Mouse (Mus musculus): ENCODE results near the gene Gm9573. TPM values are rescaled to one million over a fixed set of nuclear protein-coding genes. Genes with fewer than 3 reads are reported as not detected.

Gene Gm9573
- not detected in 2 replicates for polyA plus RNA-seq (2016; fragmentation: Nextera tagmentation; extraction: Ambion mirVana)

DNA sequence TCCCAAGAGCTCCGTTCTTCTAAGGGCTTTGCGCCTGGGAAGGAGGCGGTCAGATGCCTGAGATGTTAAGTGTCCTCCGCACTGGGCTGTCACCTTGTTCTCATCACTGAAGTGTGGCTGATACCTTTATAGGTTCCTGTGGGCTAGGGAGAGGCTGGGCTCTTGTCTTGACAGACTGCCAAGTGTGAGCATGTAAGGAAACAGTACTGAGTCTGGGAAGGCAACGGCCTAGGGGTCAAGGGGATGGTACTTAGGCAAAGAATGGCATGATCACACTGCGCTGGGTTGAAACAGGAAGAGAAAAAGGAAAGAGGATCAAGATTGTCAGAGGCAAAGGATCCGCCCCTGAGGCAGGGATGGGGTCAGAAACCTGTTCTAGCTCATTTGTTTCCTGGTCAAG, at the start of gene Gm9573:
Gene Gm9573 (minus strand): TSS at position 101 of the 400 bp plus-strand sequence.
- Histone ChIP-seq H3K36me3 (no peaks in the 10 kb centered on the region), H3K27ac (no peak within 1 kb of the TSS), H3K4me2 (replicated peaks) (no peak within 1 kb of the TSS), H3K4me3 (no peak within 1 kb of the TSS), H3K9me3 (no peaks in the 10 kb centered on the region), H3K4me1 (no peaks in the 10 kb centered on the region), H3K9ac (no peak within 1 kb of the TSS), H3K27me3 (replicated peaks) (no peaks in the 10 kb centered on the region)
- no peak for ATAC-seq (ENCODE audit: low FRiP score, low read depth)
- 89% methylated on average over 7 of the region's 7 CpGs for WGBS

DNA sequence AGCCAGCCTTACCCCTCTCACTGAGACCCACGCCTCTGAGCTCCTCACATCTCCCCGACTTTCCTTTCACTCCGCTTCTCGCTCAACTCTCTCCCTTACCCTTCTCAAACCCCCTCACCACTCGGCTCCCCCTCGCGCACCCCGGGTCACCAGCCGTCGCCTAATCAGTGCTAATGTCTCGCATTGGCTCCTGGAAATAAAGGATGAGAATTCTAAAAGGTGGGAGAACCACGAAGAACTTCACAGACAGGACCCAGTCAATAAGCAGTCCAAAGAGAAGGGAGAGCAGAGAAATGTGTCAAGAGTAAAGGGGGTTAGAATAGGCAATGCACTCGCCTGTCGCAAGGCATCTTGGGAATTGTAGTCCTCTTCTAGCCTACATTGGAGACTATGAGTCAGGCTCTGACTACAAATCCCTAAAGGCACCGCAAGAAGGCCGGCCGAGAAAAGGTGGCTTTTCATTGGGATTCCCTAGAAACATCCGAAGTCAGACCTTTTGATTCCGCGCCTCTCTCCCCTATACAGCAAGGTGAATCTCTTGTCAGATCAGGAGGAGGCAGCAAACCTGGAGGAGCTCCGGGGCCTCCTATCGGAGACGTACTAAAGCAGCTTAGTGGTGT, 47.1 kb upstream of the Gm9573 start, which contains the start of gene Gtf2h4:
Gene Gtf2h4 (minus strand): TSS at position 324 of the 620 bp plus-strand sequence.
- H3K27ac ChIP-seq: no peak within 1 kb of the TSS
- H3K4me2 ChIP-seq (replicated peaks): peak within 1 kb of the TSS; percentile 83
- peaks cover 6% of the 10 kb centered on the region; the same call in 1 of the 2 replicates for H3K4me1 ChIP-seq
- WGBS: 2% methylated on average over 23 of the region's 23 CpGs
- H3K9ac ChIP-seq: peak within 1 kb of the TSS; percentile 76
- H3K9me3 ChIP-seq: no peaks in the 10 kb centered on the region
- H3K36me3 ChIP-seq: peaks cover 10% of the 10 kb centered on the region
- ATAC-seq (ENCODE audit: low FRiP score, low read depth): peak; percentile 94
- no peaks in the 10 kb centered on the region for H3K27me3 ChIP-seq (replicated peaks)
- peak within 1 kb of the TSS; percentile 65 for H3K4me3 ChIP-seq

DNA sequence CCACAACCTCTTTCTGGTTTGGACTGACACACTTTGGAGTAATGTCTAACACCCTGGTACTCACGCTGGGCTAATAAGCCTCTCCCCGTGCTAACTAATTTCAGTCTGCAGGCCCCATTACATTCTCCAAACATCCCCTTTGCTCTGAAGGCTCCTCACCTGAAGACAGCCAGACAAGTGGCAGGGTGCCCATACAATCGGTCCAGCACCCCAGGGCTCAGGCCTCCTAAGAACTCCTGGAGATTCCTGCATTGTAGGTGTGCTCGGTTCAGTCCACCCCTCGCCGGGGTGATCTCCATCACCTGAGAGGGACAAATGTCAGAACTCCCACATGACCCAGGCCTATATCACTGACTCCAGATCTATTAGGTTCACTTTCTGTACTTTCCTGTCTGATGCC, 46.1 kb upstream of the Gm9573 start:
- 88% methylated on average over 6 of the region's 6 CpGs for WGBS
- Histone ChIP-seq H3K27me3 (replicated peaks) (no peaks in the 10 kb centered on the region), H3K27ac (no peak overlapping the region), H3K4me1 (peaks cover 12% of the 10 kb centered on the region), H3K9me3 (no peaks in the 10 kb centered on the region), H3K9ac (no peak overlapping the region), H3K4me2 (replicated peaks) (peak overlapping the region; percentile 83), H3K4me3 (0 out of 2 replicates have a peak overlapping the region, but pooled peaks have one; percentile 65), H3K36me3 (peaks cover 10% of the 10 kb centered on the region)
- no peak for ATAC-seq (ENCODE audit: low FRiP score, low read depth)

DNA sequence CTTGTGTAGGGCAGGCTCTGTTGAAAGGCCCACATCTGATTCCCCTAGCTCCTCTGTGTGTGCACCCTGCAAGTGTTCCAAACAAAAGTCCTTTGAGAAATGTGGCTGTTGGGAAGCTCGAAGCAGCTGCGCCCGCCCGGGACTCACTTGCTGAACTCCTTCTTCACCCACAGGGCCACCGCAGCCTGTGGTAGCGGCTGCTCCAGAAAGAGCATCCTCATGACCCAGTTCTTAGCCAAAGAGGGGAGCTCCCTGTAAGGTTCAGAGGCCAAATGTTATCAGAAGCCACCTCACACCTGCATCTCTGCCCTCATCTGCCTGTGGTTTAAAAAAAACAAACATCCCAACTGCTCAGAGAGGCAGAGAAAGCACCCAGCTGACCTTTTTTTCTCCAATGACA, 45.4 kb upstream of the Gm9573 start:
- no peak overlapping the region for H3K9ac ChIP-seq
- no peaks in the 10 kb centered on the region for H3K27me3 ChIP-seq (replicated peaks)
- WGBS: 91% methylated on average over 6 of the region's 6 CpGs
- no peak overlapping the region for H3K4me2 ChIP-seq (replicated peaks)
- no peak for ATAC-seq (ENCODE audit: low FRiP score, low read depth)
- H3K36me3 ChIP-seq: peaks cover 10% of the 10 kb centered on the region
- no peak overlapping the region for H3K27ac ChIP-seq
- no peaks in the 10 kb centered on the region for H3K9me3 ChIP-seq
- no peak overlapping the region for H3K4me3 ChIP-seq
- peaks cover 13% of the 10 kb centered on the region for H3K4me1 ChIP-seq

DNA sequence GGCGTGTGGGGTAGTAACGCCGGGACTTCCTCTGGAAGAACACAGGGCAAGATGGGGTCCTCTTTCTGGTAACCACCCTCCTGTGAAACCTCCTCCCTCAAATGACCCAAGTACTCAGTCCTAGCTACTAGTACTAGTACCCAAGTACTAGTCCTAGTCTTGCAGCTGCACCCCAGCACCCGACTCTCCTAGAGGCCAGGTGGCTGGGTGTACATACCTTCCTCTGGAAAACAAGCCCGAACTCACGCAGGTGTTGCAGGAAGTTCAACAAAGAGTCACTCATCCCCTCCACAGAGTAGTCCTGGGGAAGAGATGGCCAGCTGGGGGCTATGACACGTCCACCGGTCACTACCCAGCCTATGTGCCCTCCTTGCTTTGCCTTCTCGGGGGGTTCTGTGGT, 43.3 kb upstream of the Gm9573 start:
- Histone ChIP-seq H3K9me3 (no peaks in the 10 kb centered on the region), H3K4me3 (no peak overlapping the region), H3K4me1 (peaks cover 26% of the 10 kb centered on the region), H3K36me3 (peaks cover 10% of the 10 kb centered on the region), H3K27me3 (replicated peaks) (no peaks in the 10 kb centered on the region), H3K4me2 (replicated peaks) (no peak overlapping the region), H3K9ac (no peak overlapping the region), H3K27ac (no peak overlapping the region)
- WGBS: 91% methylated on average over 9 of the region's 9 CpGs
- ATAC-seq (ENCODE audit: low FRiP score, low read depth): no peak

DNA sequence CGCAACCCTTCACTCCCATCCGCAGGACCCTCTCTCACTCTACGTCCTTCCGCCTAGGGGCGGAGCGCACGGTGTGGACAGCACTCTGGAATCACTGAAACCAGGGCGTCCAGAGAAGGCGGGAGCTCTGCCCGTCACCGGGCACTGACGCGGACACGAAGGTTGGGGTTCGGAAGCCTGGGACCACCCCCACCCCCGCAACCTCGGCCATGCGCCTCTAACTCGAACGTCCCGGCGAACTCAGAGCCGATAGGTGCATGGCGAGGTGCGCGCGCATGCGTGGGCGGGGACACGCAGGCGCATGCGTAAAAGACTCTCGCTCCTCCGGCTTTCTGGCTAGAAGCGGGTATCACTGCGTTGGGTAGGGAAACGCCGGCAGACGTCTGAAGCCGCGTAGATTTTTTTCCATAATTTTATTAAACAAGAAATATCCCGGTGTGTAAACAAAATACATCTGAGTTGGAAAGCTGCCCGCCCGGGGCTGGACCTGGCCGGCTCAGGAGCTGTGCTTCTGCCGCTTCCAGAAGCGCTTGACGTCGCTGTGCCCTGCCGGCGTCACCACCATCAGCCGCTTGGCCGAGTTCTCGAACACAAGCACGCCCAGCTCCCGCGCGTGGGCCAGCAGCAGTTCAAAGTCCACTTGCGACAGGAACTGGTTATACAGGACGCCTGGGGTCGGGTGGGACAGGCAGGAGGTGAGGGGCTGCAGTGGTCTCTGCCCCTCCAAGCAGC, 41.1 kb upstream of the Gm9573 start, which contains the start of gene Vars2:
Gene Vars2 (minus strand): TSS at position 259 of the 732 bp plus-strand sequence.
- H3K4me2 ChIP-seq (replicated peaks): peak within 1 kb of the TSS; percentile 89
- ATAC-seq (ENCODE audit: low FRiP score, low read depth): peak; percentile 89

DNA sequence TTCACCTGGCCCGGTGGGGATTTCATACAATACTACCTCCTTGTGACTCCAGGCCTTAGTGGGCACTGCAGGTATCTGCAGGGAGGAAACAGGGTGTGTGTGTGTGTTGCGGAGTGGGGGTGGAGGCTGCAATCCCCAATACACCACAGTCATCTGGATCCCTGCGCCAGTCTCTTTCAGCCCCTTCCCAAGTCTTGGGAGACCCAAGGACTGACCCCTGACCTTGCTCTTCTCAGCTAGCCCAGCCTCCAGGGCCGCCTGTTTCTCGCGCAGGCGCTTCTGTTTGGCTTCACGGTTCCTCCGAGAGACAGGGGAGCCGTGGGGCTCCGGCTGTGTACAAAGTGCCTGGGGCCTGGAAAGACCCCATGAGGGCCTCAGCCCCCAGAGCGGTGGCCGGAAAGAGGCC, 40.4 kb upstream of the Gm9573 start:
- Histone ChIP-seq H3K9me3 (no peaks in the 10 kb centered on the region), H3K4me1 (peaks cover 20% of the 10 kb centered on the region), H3K27me3 (replicated peaks) (no peaks in the 10 kb centered on the region), H3K4me2 (replicated peaks) (peak overlapping the region; percentile 89), H3K9ac (peak overlapping the region; percentile 73), H3K36me3 (peaks cover 29% of the 10 kb centered on the region), H3K27ac (0 out of 2 replicates have a peak overlapping the region, but pooled peaks have one; percentile 29), H3K4me3 (peak overlapping the region; percentile 73)
- ATAC-seq (ENCODE audit: low FRiP score, low read depth): peak; percentile 63
- WGBS: 5% methylated on average over 13 of the region's 13 CpGs

More for the DNA sequence above, 41.1 kb upstream of the Gm9573 start, which contains the start of gene Vars2:
- WGBS: under 1% methylated on average over 61 of the region's 61 CpGs
- H3K4me3 ChIP-seq: peak within 1 kb of the TSS; percentile 73
- peaks cover 26% of the 10 kb centered on the region for H3K36me3 ChIP-seq
- H3K9ac ChIP-seq: peak within 1 kb of the TSS; percentile 73
- no peaks in the 10 kb centered on the region for H3K9me3 ChIP-seq
- H3K4me1 ChIP-seq: peaks cover 20% of the 10 kb centered on the region
- no peaks in the 10 kb centered on the region for H3K27me3 ChIP-seq (replicated peaks)
- peak within 1 kb of the TSS; percentile 53; the same call in 1 of the 2 replicates for H3K27ac ChIP-seq

DNA sequence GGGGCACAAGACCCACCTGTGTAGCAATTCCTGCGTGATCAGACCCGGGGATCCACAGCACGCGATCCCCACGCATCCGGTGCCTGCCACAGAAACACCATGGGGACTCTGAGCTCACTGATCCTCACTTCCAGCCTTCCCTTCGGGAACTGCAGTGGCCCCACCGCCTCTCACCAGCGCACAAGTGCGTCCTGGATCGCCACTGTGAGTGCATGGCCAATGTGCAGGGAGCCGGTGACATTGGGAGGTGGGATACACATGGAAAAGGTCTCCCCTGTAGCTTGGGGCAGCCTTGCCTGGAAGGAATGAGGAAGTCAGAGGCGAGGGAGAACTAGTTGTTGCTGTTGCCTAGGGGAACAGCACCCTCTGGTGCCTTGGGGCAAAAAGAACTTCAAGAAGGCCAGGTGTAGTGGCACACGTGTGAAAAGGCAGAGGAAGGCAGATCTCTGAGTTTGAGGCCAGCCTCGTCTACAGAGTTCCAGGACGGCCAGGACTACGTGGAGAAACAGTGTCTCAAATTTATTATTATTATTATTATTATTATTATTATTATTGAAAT, 39.6 kb upstream of the Gm9573 start:
- no peak overlapping the region for H3K4me3 ChIP-seq
- WGBS: 83% methylated on average over 17 of the region's 17 CpGs
- peaks cover 20% of the 10 kb centered on the region for H3K4me1 ChIP-seq
- no peak overlapping the region for H3K27ac ChIP-seq
- H3K4me2 ChIP-seq (replicated peaks): peak overlapping the region; percentile 89; the same call in 1 of the 2 replicates
- ATAC-seq (ENCODE audit: low FRiP score, low read depth): no peak
- H3K36me3 ChIP-seq: peaks cover 37% of the 10 kb centered on the region
- 0 out of 2 replicates have a peak overlapping the region, but pooled peaks have one; percentile 73 for H3K9ac ChIP-seq
- no peaks in the 10 kb centered on the region for H3K9me3 ChIP-seq
- H3K27me3 ChIP-seq (replicated peaks): no peaks in the 10 kb centered on the region

DNA sequence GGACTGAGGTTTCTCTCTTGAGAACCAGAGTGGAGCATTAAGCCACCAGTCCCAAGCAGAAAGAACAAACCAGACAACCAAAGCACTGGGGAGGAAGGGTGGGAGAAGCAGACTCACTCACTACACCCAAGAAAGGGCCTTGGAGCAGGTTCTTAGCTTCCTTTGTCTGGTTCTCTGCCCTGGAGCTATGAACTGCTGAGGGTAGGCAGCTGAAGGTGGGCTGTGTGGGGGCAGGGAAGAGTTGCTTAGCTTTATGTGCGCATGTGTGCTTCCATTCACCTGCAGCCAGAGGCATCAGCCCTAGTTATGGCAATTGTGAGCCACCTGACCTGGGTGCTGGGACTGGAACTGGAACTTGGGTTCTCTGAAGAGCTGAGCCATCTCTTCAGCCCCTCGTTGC, 26.6 kb upstream of the Gm9573 start:
- Histone ChIP-seq H3K36me3 (peaks cover 33% of the 10 kb centered on the region), H3K4me2 (replicated peaks) (no peak overlapping the region), H3K27me3 (replicated peaks) (no peaks in the 10 kb centered on the region), H3K4me1 (no peaks in the 10 kb centered on the region), H3K27ac (no peak overlapping the region), H3K9me3 (no peaks in the 10 kb centered on the region), H3K4me3 (no peak overlapping the region), H3K9ac (no peak overlapping the region)
- WGBS: 86% methylated on average over 2 of the region's 2 CpGs
- ATAC-seq (ENCODE audit: low FRiP score, low read depth): no peak

DNA sequence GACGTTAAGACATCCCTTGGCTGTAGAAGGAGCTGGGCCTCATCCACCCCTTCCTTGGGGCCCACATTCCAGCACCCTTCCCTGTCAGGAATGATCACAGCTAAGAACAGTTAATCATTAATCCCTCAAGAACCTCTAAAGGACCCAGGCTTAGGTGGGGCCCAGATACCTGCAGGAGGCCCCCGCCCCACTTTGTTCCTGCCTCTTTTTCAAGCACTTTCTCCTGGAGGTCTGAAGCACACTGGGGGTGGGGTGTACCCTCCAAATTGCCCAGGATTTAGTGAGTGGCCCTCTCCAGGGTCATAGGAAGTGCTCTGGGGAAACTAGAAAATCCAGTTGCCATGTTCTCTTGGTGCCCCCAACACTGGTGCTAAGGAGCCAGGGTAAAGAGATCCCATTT, 23.0 kb upstream of the Gm9573 start:
- no peak overlapping the region for H3K4me3 ChIP-seq
- ATAC-seq (ENCODE audit: low FRiP score, low read depth): no peak

DNA sequence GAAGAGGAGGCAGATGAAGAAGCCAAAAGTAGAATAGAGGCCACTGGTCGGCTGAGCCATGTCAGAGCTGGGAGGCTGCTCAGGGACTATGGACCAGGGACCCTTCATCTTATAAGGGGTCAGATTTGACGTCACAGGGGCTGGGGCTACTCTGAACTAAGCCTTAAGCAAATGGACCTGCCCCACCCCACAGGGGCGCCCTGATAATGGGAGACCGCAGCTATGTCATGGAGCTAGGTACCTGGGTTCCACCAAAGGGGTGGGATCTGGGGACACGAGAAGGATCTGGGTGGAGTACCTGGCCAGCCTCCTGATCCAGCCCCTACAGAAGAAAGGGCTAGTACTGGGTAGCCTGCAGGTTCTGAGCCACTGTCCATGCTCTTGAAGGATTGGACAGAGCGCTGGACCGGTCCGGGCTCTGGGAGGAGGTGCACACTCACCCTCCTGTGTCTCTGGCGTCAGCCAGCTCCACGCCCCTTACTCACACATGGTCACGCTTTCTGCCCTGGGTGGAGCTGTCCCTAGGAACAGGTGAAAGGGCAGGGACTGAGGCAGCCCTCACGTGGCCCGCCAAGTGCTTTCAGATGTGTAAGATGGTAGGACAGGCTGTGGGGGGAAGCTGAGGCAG, 17.3 kb upstream of the Gm9573 start, which contains the start of gene Mucl3:
Gene Mucl3 (minus strand): TSS at position 87 of the 628 bp plus-strand sequence.
- H3K4me1 ChIP-seq: no peaks in the 10 kb centered on the region
- no peaks in the 10 kb centered on the region for H3K36me3 ChIP-seq
- 0 out of 2 replicates have a peak, but pooled peaks cover 2% of the 10 kb centered on the region for H3K27me3 ChIP-seq (replicated peaks)
- WGBS: 76% methylated on average over 13 of the region's 13 CpGs
- H3K4me2 ChIP-seq (replicated peaks): no peak within 1 kb of the TSS
- no peak within 1 kb of the TSS for H3K4me3 ChIP-seq
- no peak within 1 kb of the TSS for H3K9ac ChIP-seq
- no peak within 1 kb of the TSS for H3K27ac ChIP-seq
- H3K9me3 ChIP-seq: no peaks in the 10 kb centered on the region
- no peak for ATAC-seq (ENCODE audit: low FRiP score, low read depth)

More for the DNA sequence above, 23.0 kb upstream of the Gm9573 start:
- Histone ChIP-seq H3K36me3 (no peaks in the 10 kb centered on the region), H3K9ac (no peak overlapping the region), H3K27ac (no peak overlapping the region), H3K9me3 (no peaks in the 10 kb centered on the region), H3K4me1 (no peaks in the 10 kb centered on the region), H3K4me2 (replicated peaks) (no peak overlapping the region), H3K27me3 (replicated peaks) (no peaks in the 10 kb centered on the region)
- 75% methylated on average over 2 of the region's 2 CpGs for WGBS
